Mouse (Mus musculus): ENCODE results near the gene Edem2.
A peak's percentile ranks its signal among the peaks of the same experiment; 100 is the strongest.

Edem2 gene

DNA sequence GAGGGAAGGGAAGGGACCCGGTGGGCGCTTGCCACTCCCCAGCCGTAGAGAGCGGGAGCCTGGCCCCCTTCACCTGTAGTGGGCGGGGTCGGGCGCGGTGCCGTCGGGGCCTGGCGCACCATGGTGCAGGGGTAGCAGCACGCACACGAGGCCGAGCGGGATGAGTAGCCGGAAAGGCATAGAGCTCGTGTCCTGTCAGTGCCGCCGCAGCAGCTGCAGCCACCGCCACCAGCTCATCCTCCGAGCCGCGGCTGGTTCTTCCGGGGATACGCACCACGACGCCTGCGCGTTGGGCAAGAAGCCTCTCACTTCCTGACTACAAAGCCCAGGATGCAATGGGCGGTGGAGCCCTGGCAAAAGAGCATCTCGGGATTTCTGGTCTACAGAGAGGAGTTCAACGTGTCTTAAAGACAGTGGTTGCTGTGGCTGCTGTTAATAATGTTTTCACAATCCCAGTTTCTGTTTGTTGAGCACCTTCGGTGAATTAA lies at the start of gene Edem2:
Edem2 (minus strand) TSS at position 318 of the 488 bp plus-strand sequence.
- peak; percentile 51 for DNase-seq (ENCODE audit: low spot score)

DNA sequence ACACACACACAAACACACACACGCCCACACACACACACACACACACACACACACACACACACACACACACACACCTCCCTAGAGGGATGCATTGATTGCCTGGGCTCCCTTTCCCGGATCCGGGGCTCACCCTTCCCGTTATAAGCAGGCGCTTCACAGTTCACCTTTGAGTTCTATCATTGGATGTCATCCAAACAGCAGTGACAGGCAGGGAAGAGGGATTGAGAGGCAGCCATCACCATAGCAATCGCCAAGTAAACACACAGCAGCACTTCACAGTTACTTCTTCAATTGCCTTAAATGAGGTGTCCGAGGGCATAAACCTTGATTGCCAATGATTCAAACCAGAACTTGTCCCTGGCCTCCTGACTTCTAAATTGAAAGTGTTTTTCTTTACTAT lies 49.8 kb upstream of the Edem2 start:
- no peak for DNase-seq (ENCODE audit: low spot score)

- DNase-seq (ENCODE audit: low spot score), result no peak
Measured at GRCm38 (mm10) chr2:155778004-155778403, 48.7 kb upstream of the Edem2 start.

- DNase-seq (ENCODE audit: low spot score), result no peak
Measured at GRCm38 (mm10) chr2:155777688-155777985, 48.4 kb upstream of the Edem2 start.

- DNase-seq (ENCODE audit: low spot score), result no peak
Measured at GRCm38 (mm10) chr2:155776824-155777687, 47.8 kb upstream of the Edem2 start.

DNA sequence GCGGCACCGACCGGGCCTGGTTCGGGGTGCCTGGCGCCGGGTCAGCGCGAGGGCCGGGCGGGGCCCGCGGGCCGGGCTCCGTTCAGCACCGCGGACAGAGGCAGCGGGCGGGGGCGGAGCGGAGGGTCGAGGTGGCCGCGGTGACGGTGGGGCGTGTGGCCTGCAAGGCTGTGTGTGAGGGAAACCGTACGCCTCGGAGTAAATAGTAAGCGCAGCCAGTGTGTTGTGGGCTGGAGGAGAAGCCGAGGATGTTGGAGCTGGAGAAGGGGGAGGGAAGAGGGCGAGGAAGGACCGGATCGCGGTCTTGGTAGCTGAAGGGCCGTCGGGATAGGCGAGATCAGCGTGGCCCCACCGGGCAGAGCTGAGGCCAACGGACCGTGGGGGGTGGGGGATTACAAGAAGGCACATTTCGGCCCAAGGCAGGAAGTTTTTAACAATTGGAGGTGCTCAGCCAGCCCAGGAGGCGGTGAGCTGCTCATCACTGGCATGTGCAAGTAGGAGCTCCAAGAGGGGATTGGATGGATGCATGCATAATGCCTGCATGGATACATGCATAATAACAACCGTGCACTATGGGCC lies 46.5 kb upstream of the Edem2 start:
- peak; percentile 11 for DNase-seq (ENCODE audit: low spot score)

GRCm38 (mm10) chr2:155774927-155775684 lies 45.8 kb upstream of the Edem2 start, which contains the start of gene Mmp24:
Mmp24 (plus strand) TSS chr2:155775342.
- no peak for DNase-seq (ENCODE audit: low spot score)

DNA sequence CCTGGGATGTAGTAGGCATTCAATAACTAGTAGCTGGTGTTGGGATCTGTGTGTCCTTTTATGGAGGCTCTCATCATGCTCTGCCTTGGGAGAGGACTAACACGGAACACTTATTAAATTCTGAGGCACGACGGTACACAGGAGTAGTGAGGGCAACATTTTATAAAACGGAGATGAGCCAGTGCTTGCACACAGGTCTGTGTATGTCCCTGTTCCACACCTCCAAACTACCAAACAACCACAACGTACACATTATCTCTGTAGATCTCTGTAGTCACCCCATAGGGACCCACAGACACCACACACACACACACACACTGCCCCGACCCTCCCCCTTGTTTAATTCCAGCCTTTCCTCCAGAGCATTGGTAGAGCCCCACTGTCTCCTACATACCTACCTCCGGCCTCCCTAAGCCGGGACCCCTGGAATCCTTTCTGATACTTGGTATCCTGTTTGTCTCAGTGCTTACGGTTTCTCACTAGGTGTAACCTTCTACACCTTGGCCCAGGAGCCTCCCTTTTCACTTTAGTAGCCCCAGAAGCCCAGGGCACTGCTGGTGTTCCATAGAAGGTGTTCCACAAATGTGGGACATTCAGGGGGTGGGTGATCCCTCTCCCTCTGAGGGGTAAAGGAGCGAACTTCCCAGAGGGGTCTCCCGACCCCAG lies 45.1 kb upstream of the Edem2 start:
- DNase-seq (ENCODE audit: low spot score), result no peak

- DNase-seq (ENCODE audit: low spot score), result no peak
Measured at GRCm38 (mm10) chr2:155773664-155774063, 44.4 kb upstream of the Edem2 start.

GRCm38 (mm10) chr2:155764679-155765418 lies 35.6 kb upstream of the Edem2 start:
- peak; percentile 19 for DNase-seq (ENCODE audit: low spot score)

DNA sequence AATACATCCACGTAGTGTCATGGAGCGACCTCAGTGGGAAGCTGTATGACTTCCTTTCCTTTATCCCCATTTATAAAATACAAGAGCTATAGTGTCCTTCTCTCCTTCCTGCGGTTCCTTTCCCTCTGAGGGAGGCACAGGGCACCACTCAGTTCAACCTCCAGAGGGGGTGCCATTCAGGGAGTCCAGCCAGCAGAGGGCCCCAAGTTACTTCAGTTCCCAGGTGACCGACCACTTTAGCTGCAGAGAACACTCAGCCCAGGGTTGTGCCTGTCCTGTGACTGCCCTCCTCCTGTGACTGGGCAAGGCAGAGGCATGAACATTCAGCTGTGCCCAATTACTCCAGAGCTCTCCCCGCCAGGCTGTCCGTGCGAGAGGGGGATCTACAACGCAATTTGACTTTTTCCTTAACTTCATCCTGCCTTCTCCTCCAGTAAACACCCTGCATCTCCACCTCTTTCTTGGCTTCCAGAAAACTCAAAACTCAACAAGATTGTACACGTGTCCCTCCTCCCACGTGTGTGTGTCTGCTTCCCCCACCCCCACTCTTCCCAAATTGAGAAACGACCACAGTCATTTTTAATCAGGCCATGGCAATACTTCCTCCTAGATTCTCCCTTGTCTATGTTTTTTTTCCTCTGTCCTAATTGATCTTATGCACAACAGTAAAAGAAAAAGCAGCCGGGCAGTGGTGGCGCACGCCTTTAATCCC lies 27.7 kb upstream of the Edem2 start:
- DNase-seq (ENCODE audit: low spot score), result no peak

GRCm38 (mm10) chr2:155755746-155756145 lies 26.5 kb upstream of the Edem2 start:
- DNase-seq (ENCODE audit: low spot score), result no peak

- no peak for DNase-seq (ENCODE audit: low spot score)
Measured at GRCm38 (mm10) chr2:155751014-155751786, 21.9 kb upstream of the Edem2 start, which contains the start of gene Procr. Procr (plus strand) TSS chr2:155751117.

GRCm38 (mm10) chr2:155749394-155749793 lies 20.1 kb upstream of the Edem2 start:
- no peak for DNase-seq (ENCODE audit: low spot score)

DNA sequence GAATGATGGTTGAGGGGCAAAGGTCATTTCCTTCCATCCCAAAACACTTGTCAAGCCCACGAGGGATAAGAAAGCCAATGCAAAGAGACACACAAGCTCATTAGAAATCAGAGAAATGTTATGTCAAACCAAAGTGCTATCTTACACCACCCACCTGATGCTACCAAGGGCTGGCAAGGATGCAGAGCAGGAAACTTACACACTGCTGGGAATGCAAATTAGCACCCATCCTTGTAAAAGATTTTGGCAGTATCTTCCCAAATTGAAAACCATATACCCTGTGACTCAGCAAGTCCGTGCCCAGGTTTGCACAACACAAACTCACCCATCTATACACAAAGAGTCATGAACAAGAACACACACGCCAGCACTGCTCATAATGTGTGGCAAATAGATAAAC lies 16.2 kb upstream of the Edem2 start:
- DNase-seq (ENCODE audit: low spot score), result no peak

DNA sequence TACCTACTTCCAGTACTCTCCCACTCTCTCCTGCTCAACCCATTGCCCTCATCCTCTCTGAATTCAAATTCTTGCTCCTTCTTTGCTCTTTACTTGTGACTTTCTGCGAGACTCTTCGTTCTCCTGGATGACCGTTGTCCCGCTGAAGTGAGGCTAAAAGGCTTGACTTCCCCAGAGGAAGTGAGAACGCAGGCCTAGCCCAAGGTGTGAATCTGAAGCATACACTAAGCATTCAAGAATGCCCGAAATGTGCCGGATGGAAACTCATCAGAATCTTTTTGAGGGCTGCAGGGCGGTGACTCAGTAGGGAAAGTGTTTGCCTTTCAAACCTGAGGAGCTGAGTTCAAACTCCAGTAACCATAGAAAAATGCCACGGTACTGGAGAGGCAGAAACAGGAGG lies 14.1 kb upstream of the Edem2 start:
- DNase-seq (ENCODE audit: low spot score), result no peak

DNA sequence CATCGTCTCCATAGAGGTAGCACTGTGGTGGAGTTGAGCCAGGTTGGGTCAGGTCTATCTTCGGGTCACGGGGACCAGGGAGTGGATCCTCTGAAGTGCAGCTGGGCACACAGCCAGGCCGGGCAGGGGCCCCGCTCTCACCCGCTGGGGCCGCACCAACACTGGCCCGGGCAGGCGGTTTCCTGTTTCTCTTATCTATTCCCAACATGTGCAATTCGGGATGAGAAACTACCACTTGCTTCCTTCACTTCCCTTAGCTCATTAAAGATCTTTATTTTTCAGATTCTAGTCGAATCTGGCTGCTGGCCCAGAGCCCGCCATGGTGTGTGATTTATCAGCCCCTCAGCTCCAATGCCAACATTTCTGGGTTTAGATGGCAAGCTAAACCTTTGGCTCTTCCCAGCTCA lies 13.7 kb upstream of the Edem2 start:
- DNase-seq (ENCODE audit: low spot score), result no peak

DNA sequence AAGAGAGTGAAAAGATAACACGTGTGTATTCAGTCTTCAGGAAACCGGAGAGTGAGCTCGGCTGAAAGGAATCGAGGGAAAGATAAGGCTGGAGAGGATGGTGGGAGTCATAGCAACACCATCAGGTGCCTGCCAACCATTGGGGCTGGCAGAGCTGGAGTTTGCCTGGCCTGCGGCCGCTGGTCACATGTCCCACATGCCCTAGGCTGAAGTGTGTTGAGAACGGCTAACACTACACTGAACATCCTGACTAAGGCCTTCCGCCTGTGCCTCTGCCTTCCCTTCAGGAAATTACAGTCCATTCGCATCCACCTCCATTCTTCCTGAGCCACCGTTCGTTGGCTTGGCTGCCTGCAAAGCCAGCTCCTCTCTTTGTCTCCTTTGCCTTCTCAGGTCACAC lies 12.9 kb upstream of the Edem2 start:
- no peak for DNase-seq (ENCODE audit: low spot score)

- no peak for DNase-seq (ENCODE audit: low spot score)
Measured at GRCm38 (mm10) chr2:155737803-155738202, 8.5 kb upstream of the Edem2 start.

- no peak for DNase-seq (ENCODE audit: low spot score)
Measured at GRCm38 (mm10) chr2:155736936-155737335, 7.7 kb upstream of the Edem2 start.

All from urinary bladder, postnatal 10 days (tissue).